Mouse (Mus musculus): ENCODE measurements at regions not wholly inside any gene's neighbourhood (a gene's known extent, or its start where the extent isn't known, plus 50 kb on each side); places are given as distances from the start of the nearest gene placed in this dataset.

GRCm38 (mm10) chr15:51256681-51257080 is 2628.0 kb upstream of the Gm7489 start:
- in situ Hi-C loops (cut with MboI, MseI) = no loop called here

- in situ Hi-C loops (cut with MboI, MseI) = no loop called here
Measured at GRCm38 (mm10) chr15:51264599-51265163, 2620.0 kb upstream of the Gm7489 start.

GRCm38 (mm10) chr15:51265971-51266370 is 2618.7 kb upstream of the Gm7489 start:
- in situ Hi-C loops (cut with MboI, MseI) = no loop called here

- in situ Hi-C loops (cut with MboI, MseI) = no loop called here
Measured at GRCm38 (mm10) chr15:51271632-51272312, 2612.9 kb upstream of the Gm7489 start.

- in situ Hi-C loops (cut with MboI, MseI) = no loop called here
Measured at GRCm38 (mm10) chr15:51285334-51285733, 2599.4 kb upstream of the Gm7489 start.

- in situ Hi-C loops (cut with MboI, MseI) = no loop called here
Measured at GRCm38 (mm10) chr15:51286352-51286751, 2598.4 kb upstream of the Gm7489 start.

GRCm38 (mm10) chr15:51288911-51289432 is 2595.7 kb upstream of the Gm7489 start:
- in situ Hi-C loops (cut with MboI, MseI) = no loop called here

- in situ Hi-C loops (cut with MboI, MseI) = no loop called here
Measured at GRCm38 (mm10) chr15:51289916-51290315, 2594.8 kb upstream of the Gm7489 start.

- in situ Hi-C loops (cut with MboI, MseI) = no loop called here
Measured at GRCm38 (mm10) chr15:51291183-51291582, 2593.5 kb upstream of the Gm7489 start.

- in situ Hi-C loops (cut with MboI, MseI) = no loop called here
Measured at GRCm38 (mm10) chr15:51296841-51297240, 2587.9 kb upstream of the Gm7489 start.

GRCm38 (mm10) chr15:51318072-51318471 is 2566.6 kb upstream of the Gm7489 start:
- in situ Hi-C loops (cut with MboI, MseI) = no loop called here

GRCm38 (mm10) chr15:51318760-51319159 is 2565.9 kb upstream of the Gm7489 start:
- in situ Hi-C loops (cut with MboI, MseI) = no loop called here

- in situ Hi-C loops (cut with MboI, MseI) = no loop called here
Measured at GRCm38 (mm10) chr15:51320366-51320894, 2564.3 kb upstream of the Gm7489 start.

- in situ Hi-C loops (cut with MboI, MseI) = no loop called here
Measured at GRCm38 (mm10) chr15:51323284-51323683, 2561.4 kb upstream of the Gm7489 start.

- in situ Hi-C loops (cut with MboI, MseI) = no loop called here
Measured at GRCm38 (mm10) chr15:51324211-51324610, 2560.5 kb upstream of the Gm7489 start.

GRCm38 (mm10) chr15:51327702-51328101 is 2557.0 kb upstream of the Gm7489 start:
- in situ Hi-C loops (cut with MboI, MseI) = no loop called here

- in situ Hi-C loops (cut with MboI, MseI) = no loop called here
Measured at GRCm38 (mm10) chr15:51336441-51336840, 2548.3 kb upstream of the Gm7489 start.

GRCm38 (mm10) chr15:51346301-51346700 is 2538.4 kb upstream of the Gm7489 start:
- in situ Hi-C loops (cut with MboI, MseI) = no loop called here

- in situ Hi-C loops (cut with MboI, MseI) = loop anchor here (10.0 kb wide), 1 partner anchor 541 kb away; no protein-coding TSS in a partner anchor
Measured at GRCm38 (mm10) chr15:51363391-51363790, 2521.3 kb upstream of the Gm7489 start.

GRCm38 (mm10) chr15:51371162-51371561 is 2513.5 kb upstream of the Gm7489 start:
- in situ Hi-C loops (cut with MboI, MseI) = no loop called here

- in situ Hi-C loops (cut with MboI, MseI) = no loop called here
Measured at GRCm38 (mm10) chr15:51390383-51390782, 2494.3 kb upstream of the Gm7489 start.

- in situ Hi-C loops (cut with MboI, MseI) = no loop called here
Measured at GRCm38 (mm10) chr15:51391352-51391751, 2493.4 kb upstream of the Gm7489 start.
